Mouse (Mus musculus) leukemia stem cell, adult 10-12 weeks (primary cell): ENCODE results near the gene Gm28171. TPM values are rescaled to one million over a fixed set of nuclear protein-coding genes. Genes with fewer than 3 reads are reported as not detected.

ENCODE experiments used
- polyA plus RNA-seq: library from polyadenylated mRNA; stranded (reverse); fragments of >175 nt; gene quantifications from 2 replicates; pipeline ENCODE4 v1.2.3, GENCODE M21; 2012; ENCODE audit warnings: low replicate concordance

Gene Gm28171
- not detected in 2 replicates for polyA plus RNA-seq

DNA sequence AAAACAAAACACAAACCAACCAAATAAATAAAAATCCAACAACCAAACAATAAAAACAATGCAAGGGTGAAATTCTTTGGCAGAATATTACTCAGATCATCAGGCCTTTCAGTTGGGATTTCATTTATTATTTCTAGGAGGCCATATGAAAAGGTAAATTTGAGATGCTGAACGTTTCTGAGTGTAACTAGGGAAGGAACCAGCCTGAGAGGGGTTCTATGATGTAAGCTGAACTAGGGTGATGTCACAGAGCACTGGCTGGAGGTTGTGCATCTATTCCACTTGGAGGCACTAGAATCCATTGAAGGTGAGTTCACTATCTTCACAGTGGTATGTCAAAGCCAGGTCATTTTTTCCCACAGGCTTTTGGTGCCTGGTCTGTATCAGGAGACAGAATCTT, at the start of gene Gm28171:
Gene Gm28171 (plus strand): TSS at position 301 of the 400 bp plus-strand sequence.

Other genes with a start within 250 kb of the Gm28171 start
- not detected in 2 replicates for gene Gm21854, start 136.4 kb upstream of the Gm28171 start, polyA plus RNA-seq
- gene Gm20914, start 67.4 kb upstream of the Gm28171 start, polyA plus RNA-seq, result not detected in 2 replicates
- not detected in 2 replicates for gene Gm21778, start 149.1 kb downstream of the Gm28171 start, polyA plus RNA-seq